Mouse (Mus musculus) embryonic fibroblast, embryonic 13.5 days (primary cell): ENCODE measurements around the gene Pcdh7.

Experiments used
- CTCF ChIP-seq: IDR thresholded peaks from 2 replicates; pipeline ENCODE4 v1.5.1; 2011; ENCODE audit warnings: mild to moderate bottlenecking, control low read depth, low read length, moderate library complexity, borderline replicate concordance; ENCODE audit not compliant: insufficient read depth
- POLR2A ChIP-seq: IDR thresholded peaks from 2 replicates; pipeline ENCODE4 v1.6.1; 2011; ENCODE audit warnings: low read depth, mild to moderate bottlenecking, control low read depth, low read length, moderate library complexity

DNA sequence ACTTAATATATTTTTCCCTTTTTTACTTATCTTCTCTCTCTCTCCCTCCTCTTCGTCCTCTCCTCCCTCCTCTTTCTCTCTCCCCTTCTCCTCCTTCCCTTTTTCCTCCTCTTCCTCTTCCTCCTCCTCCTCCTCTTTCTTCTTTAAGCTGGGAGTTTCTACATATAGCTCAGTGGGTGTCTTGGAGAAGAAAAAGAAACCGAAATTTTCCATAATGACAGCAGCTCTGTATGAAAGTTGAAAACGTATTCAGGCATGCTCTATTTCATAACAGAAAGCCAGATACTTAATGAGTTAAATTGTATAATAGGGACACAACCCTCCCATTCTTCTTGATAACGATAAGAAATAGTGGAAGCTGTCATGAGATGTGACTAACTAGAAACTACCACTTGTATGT lies 246.0 kb downstream of the Pcdh7 start:
- no peak for TF ChIP-seq POLR2A
- no peak for TF ChIP-seq CTCF
